Mouse (Mus musculus) ES-E14 (cell line): ENCODE measurements around the gene Gja6.

Experiments used
- HCFC1 ChIP-seq: IDR thresholded peaks from 2 replicates; pipeline ENCODE4 v1.6.1; 2012; ENCODE audit warnings: low read length, inconsistent platforms, borderline replicate concordance; ENCODE audit not compliant: insufficient read depth
- ZC3H11A ChIP-seq: IDR thresholded peaks from 2 replicates; pipeline ENCODE4 v1.6.1; 2012; ENCODE audit warnings: low read depth, mild to moderate bottlenecking, inconsistent platforms, low read length, borderline replicate concordance

- TF ChIP-seq HCFC1 = no peak
- no peak for TF ChIP-seq ZC3H11A
Observed at GRCm38 (mm10) chrX:160865022-160865421, 41.8 kb downstream of the Gja6 start.
